Mouse (Mus musculus): ENCODE measurements around the gene Krt32.

DNA sequence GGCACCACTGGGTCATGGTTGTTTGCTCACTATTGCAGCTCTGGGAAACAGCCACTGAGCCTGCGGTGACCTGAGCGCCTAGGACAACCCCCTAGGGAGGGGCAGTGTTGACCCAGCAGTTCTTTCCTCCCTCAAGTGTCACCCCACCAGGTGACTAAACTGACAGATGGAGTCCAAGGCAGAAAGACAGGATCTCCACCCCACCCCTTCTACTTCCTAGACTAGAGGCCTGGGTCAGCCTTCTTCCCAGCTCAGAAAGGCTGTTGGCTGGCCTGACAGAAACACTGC lies 25.7 kb upstream of the Krt32 start:
- no peak for TF ChIP-seq CTCF (IDR thresholded peaks at IDR 0.05; ENCODE audit: borderline replicate concordance, insufficient read depth, low read length)
- TF ChIP-seq POLR2A (IDR thresholded peaks at IDR 0.05; ENCODE audit: low read depth, low read length): no peak
